Mouse (Mus musculus) limb, embryonic 14.5 days (tissue): Measurements from ENCODE around the gene Snx29. TPM values are rescaled to one million over a fixed set of nuclear protein-coding genes. Genes with fewer than 3 reads are reported as not detected.
"Not testable (repeated sequence)": the region's sequence is repeated elsewhere in the genome, so short reads cannot be mapped to it uniquely, and the experiment has no call there.

ENCODE experiments used
- ATAC-seq: fragments of 200-750 bp; cut with Nextera tagmentation; 2 replicates; pipeline ENCODE4 v1.8.0; 2017; ENCODE audit warnings: low read depth, moderate number of reproducible peaks, moderate TSS enrichment; ENCODE audit not compliant: low FRiP score
- DNase-seq: peaks from one replicate; pipeline ENCODE4 v3.0.0-alpha.2; 2015; ENCODE audit warnings: low spot score
- H3K27ac ChIP-seq: fragments of 300-500 bp; sonication (generic); replicated peaks from 2 replicates; pipeline ENCODE4 v1.5.1; 2014; ENCODE audit warnings: low read depth, mild to moderate bottlenecking, low read length, moderate library complexity, mixed read lengths
- H3K27me3 ChIP-seq: fragments of 300-500 bp; sonication (generic); 2 replicates; pipeline ENCODE4 v1.6.1; 2014; ENCODE audit warnings: low read length, mixed read lengths; ENCODE audit not compliant: control insufficient read depth, insufficient read depth
- H3K36me3 ChIP-seq: fragments of 300-500 bp; sonication (generic); 2 replicates; pipeline ENCODE4 v1.6.1; 2014; ENCODE audit warnings: mild to moderate bottlenecking, low read length, moderate library complexity, mixed read lengths; ENCODE audit not compliant: control insufficient read depth, insufficient read depth
- H3K4me1 ChIP-seq: fragments of 300-500 bp; sonication (generic); 2 replicates; pipeline ENCODE4 v1.6.1; 2014; ENCODE audit warnings: antibody characterized with exemption, low read length, mixed read lengths; ENCODE audit not compliant: control insufficient read depth, insufficient read depth
- H3K4me2 ChIP-seq: fragments of 300-500 bp; sonication (generic); replicated peaks from 2 replicates; pipeline ENCODE4 v1.6.1; 2014; ENCODE audit warnings: low read depth, mild to moderate bottlenecking, low read length, moderate library complexity; ENCODE audit not compliant: severe bottlenecking
- H3K4me3 ChIP-seq: fragments of 300-500 bp; sonication (generic); replicated peaks from 2 replicates; pipeline ENCODE4 v1.5.1; 2014; ENCODE audit warnings: low read length
- H3K9ac ChIP-seq: fragments of 300-500 bp; sonication (generic); 2 replicates; pipeline ENCODE4 v1.6.1; 2014; ENCODE audit warnings: mild to moderate bottlenecking, low read depth, low read length, moderate library complexity; ENCODE audit not compliant: severe bottlenecking
- H3K9me3 ChIP-seq: fragments of 300-500 bp; sonication (generic); 2 replicates; pipeline ENCODE4 v1.6.1; 2016; ENCODE audit warnings: low read length; ENCODE audit not compliant: control insufficient read depth
- POLR2A ChIP-seq: fragments of 200-500 bp; IDR thresholded peaks from 2 replicates; pipeline ENCODE4 v1.8.0; 2012; ENCODE audit warnings: inconsistent platforms, mild to moderate bottlenecking, moderate library complexity, borderline replicate concordance; ENCODE audit not compliant: insufficient read depth, insufficient read length; ENCODE audit errors: extremely low read depth
- WGBS: fragments of 180-500 bp; shearing (Covaris S2); extraction: QIAGEN DNeasy Blood & Tissue Kit; methylation state at CpG from one replicate; pipeline ENCODE4 v1.1.7; 2014; 5-methylcytosine and 5-hydroxymethylcytosine counted together
- polyA plus RNA-seq, 2 experiments: library from polyadenylated mRNA; depleted of rRNA in 1 of 2; stranded (reverse) in 1 of 2; unstranded in 1 of 2; fragments of >200 nt; fragmentation: Nextera tagmentation in 1 of 2; extraction: Ambion mirVana in 1 of 2; gene quantifications; 2 replicates each; pipeline versions ENCODE4 v1.2.1 to v1.2.3; 2012 to 2014

Snx29 gene
- polyA plus RNA-seq, 2 experiments: 4.9 to 9.3 TPM

DNA sequence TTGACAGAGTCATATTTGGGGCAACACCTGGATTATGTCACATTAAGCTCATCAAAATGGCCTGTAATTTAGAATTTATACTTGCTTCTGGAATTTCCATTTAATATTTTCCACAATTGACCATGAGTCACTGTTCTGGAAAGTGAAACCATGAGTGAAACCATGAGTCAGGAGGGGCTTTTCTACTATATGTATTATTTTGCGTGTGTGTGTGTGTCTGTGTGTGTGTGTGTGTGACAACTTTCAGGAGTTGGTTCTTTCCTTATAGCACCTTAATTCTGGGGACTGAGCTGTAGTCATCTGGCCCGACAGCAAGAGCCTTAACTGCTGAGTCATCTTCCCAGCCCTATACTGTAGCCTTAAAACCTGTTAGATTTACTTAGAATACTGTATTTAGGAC, 36.8 kb upstream of the Snx29 start:
- Histone ChIP-seq H3K9ac (no peak overlapping the region), H3K4me1 (no peaks in the 10 kb centered on the region), H3K9me3 (peaks cover 7% of the 10 kb centered on the region), H3K27ac (no peak overlapping the region), H3K27me3 (no peaks in the 10 kb centered on the region), H3K36me3 (no peaks in the 10 kb centered on the region), H3K4me2 (no peak overlapping the region), H3K4me3 (no peak overlapping the region)
- ATAC-seq (no peak), DNase-seq (no peak)
- TF ChIP-seq POLR2A: no peak
- 83% methylated on average over 2 of the region's 2 CpGs for WGBS

DNA sequence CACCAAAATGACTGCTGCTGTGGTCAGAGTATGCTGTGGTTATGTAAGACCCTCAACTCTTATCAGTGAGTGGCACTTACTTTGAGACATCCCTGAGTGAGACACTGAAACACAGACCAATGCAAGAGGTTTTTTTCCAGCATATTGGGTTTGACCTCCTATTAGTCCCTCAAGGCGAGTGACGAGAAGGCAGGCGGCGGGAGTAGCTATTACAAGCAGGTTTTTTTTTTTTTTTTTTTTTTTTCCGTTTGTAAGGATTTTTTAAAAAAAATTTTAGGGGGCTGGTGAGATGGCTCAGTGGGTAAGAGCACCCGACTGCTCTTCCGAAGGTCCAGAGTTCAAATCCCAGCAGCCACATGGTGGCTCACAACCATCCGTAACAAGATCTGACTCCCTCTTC, 33.8 kb upstream of the Snx29 start:
- not testable (repeated sequence) for DNase-seq, H3K4me1 ChIP-seq, H3K4me3 ChIP-seq, H3K9me3 ChIP-seq, H3K9ac ChIP-seq, H3K36me3 ChIP-seq, H3K4me2 ChIP-seq, H3K27ac ChIP-seq, ATAC-seq, H3K27me3 ChIP-seq
- 91% methylated on average over 7 of the region's 8 CpGs for WGBS

DNA sequence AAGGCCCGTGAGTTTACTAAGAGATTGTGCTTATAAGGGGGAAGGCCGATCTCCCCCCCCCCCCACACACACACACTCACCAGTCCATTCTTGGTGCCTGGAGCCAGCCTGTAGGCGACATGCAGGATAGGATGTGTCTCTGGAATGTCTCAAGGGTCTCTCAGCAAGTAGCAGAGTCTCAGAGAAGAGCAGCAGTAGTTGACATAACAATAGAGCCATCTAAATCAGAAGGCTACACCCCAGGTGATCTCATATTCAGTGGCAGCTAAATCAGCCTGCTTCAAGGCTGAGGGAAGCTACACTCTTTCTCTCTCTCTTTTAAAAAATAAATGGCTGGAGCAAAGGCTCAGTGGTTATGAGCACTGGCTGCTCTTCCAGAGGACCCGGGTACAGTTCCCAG, 27.1 kb upstream of the Snx29 start:
- H3K27me3 ChIP-seq, DNase-seq, H3K4me1 ChIP-seq, H3K9ac ChIP-seq, H3K27ac ChIP-seq, H3K9me3 ChIP-seq, H3K4me3 ChIP-seq, ATAC-seq, H3K4me2 ChIP-seq, H3K36me3 ChIP-seq: not testable (repeated sequence)
- 82% methylated on average over 4 of the region's 4 CpGs for WGBS

DNA sequence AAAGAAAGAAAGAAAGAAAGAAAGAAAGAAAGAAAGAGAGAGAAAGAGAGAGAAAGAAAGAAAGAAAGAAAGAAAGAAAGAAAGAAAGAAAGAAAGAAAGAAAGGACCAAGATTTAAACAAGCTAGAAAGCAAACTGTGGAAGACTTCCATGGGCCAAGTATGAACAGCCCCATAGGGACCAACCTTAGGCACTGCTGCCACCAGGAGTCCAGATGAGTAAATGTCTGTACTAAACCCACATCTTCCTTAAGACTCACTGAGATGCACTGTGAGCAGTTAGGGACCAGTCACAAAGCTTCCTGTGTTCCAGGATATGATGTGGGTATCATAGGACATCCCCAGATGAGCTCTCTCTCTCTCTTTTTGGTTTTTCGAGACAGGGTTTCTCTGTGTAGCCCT, 25.0 kb upstream of the Snx29 start:
- WGBS: 73% methylated on average over 1 of the region's 1 CpGs
- DNase-seq, H3K9ac ChIP-seq, ATAC-seq, H3K27me3 ChIP-seq, H3K27ac ChIP-seq, H3K4me1 ChIP-seq, H3K4me2 ChIP-seq, H3K36me3 ChIP-seq, H3K9me3 ChIP-seq, H3K4me3 ChIP-seq: not testable (repeated sequence)

DNA sequence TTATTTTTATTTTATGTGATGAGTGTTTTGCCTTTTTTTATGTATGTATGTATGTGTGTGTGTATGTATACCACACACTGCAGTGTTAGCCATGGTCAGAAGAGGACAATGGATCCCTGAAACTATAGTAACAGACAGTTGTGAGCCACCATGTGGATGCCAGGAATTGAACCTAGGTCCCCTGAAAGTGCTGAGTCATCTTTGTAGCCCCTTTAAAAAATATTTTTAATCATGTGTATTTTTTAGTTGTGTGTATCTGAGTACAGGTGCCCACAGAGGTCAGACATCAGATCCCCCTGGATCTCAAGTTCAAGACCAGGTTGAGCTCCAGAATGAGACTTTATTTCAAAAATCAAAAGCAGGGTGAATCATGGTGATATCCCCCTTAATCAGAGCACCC, 19.0 kb upstream of the Snx29 start:
- Histone ChIP-seq H3K36me3 (no peaks in the 10 kb centered on the region), H3K9ac (no peak overlapping the region), H3K27me3 (no peaks in the 10 kb centered on the region), H3K4me1 (no peaks in the 10 kb centered on the region), H3K9me3 (no peaks in the 10 kb centered on the region), H3K4me3 (no peak overlapping the region), H3K27ac (no peak overlapping the region), H3K4me2 (no peak overlapping the region)
- DNase-seq (no peak), ATAC-seq (no peak)
- no peak for TF ChIP-seq POLR2A

DNA sequence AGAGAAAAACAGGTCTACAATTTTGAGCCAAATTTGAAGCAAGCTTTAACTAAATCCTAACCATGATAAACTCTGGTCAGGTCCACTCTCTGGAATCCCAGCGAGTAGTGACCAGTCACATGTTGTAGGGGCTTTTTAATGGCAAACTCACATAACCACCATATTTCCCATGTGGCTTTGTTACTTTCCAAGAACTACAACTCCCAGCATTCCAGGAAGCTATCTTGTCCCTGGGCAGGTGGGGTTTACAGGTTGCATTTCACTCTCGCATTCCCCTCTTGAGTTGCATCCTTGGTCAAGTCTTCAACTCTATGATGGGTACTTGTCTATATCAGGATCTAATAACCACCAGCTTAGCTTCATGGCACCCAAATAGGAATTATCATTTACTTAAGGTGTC, 17.2 kb upstream of the Snx29 start:
- no peak for DNase-seq
- ATAC-seq: no peak
- no peak for TF ChIP-seq POLR2A
- Histone ChIP-seq H3K4me2 (no peak overlapping the region), H3K36me3 (no peaks in the 10 kb centered on the region), H3K9me3 (no peaks in the 10 kb centered on the region), H3K27ac (no peak overlapping the region), H3K4me1 (no peaks in the 10 kb centered on the region), H3K27me3 (no peaks in the 10 kb centered on the region), H3K9ac (no peak overlapping the region), H3K4me3 (no peak overlapping the region)
- 94% methylated on average over 2 of the region's 2 CpGs for WGBS
